ENCODE assay signal across 9 mouse cellular contexts in genomic region chr11:74725181-74725580, GRCm38 (mm10). TPM values are rescaled to one million over a fixed set of nuclear protein-coding genes. Genes with fewer than 3 reads are reported as not detected.
DNase-seq lines count a peak whose midpoint lies in the region; ATAC-seq lines count a peak whose summit lies in the region.
"Had no signal": no experiment of that assay in that cellular context is flagged by ENCODE, and none has a peak within 500 bp of the region (broad histone marks: within the 10 kb centered on the region; RNA-seq: fewer than 3 reads in every experiment).

No protein-coding gene starts in this region.

- 0 out of 2 replicates have a peak overlapping the region, but pooled peaks have one; percentile 5 for H3K27ac ChIP-seq in kidney, embryonic 16.5 days (ENCODE audit: low read length)
- H3K27ac ChIP-seq in liver, embryonic 13.5 days: no peak overlapping the region

- H3K9me3 ChIP-seq in kidney, embryonic 16.5 days (ENCODE audit: low read length): no peaks in the 10 kb centered on the region
- H3K9me3 ChIP-seq in liver, embryonic 13.5 days (replicated peaks): no peaks in the 10 kb centered on the region

- no peaks in the 10 kb centered on the region for H3K36me3 ChIP-seq in kidney, embryonic 16.5 days (ENCODE audit: insufficient read depth, low read length)
- H3K36me3 ChIP-seq in liver, embryonic 13.5 days: no peaks in the 10 kb centered on the region

- H3K4me2 ChIP-seq in kidney, embryonic 16.5 days (replicated peaks; ENCODE audit: low read depth, low read length): no peak overlapping the region
- peak overlapping the region; percentile 26 for H3K4me2 ChIP-seq in liver, embryonic 13.5 days

- H3K9ac ChIP-seq in kidney, embryonic 16.5 days (replicated peaks; ENCODE audit: low read length): peak overlapping the region; percentile 29; the same call in 1 of the 2 replicates
- H3K9ac ChIP-seq in liver, embryonic 13.5 days: peak overlapping the region; percentile 98

- no peak overlapping the region for H3K4me3 ChIP-seq in kidney, embryonic 16.5 days (ENCODE audit: low read length)
- H3K4me3 ChIP-seq in liver, embryonic 13.5 days (replicated peaks): no peak overlapping the region

- H3K4me1 ChIP-seq in kidney, embryonic 16.5 days (ENCODE audit: insufficient read depth, low read length): peaks cover 22% of the 10 kb centered on the region
- peaks cover 30% of the 10 kb centered on the region for H3K4me1 ChIP-seq in liver, embryonic 13.5 days (replicated peaks)

- H3K27me3 ChIP-seq in kidney, embryonic 16.5 days (ENCODE audit: insufficient read depth, low read length): no peaks in the 10 kb centered on the region
- H3K27me3 ChIP-seq in liver, embryonic 13.5 days: no peaks in the 10 kb centered on the region
- H3K27me3 ChIP-seq: Patski had no signal

- no peak for ATAC-seq in kidney, embryonic 16.5 days (ENCODE audit: low FRiP score, low TSS enrichment)
- ATAC-seq in liver, embryonic 13.5 days (ENCODE audit: low read depth): no peak

- WGBS in kidney, embryonic 16.5 days: 78% methylated on average over 5 of the region's 5 CpGs
- WGBS in liver, embryonic 13.5 days (ENCODE audit: insufficient replicate concordance): 78% methylated on average over 5 of the region's 5 CpGs

- DNase-seq in kidney, adult 11 months: no peak
- DNase-seq in adrenal gland, postnatal 36 days: peak; percentile 40 to 47
- DNase-seq in heart, adult 8-10 months (ENCODE audit: low spot score): peak; percentile 62
- DNase-seq in liver, embryonic 13.5 days: no peak
- no peak for DNase-seq in c-Kit-positive CD71-positive TER-119-positive erythroid progenitor cells, embryonic 14.5 days (ENCODE audit: low spot score)
- no peak for DNase-seq in left cerebral cortex, adult 9 months (ENCODE audit: low spot score in 2 of 2)
- no peak for DNase-seq in thymus, postnatal 4 days

RNA-seq across cellular contexts. Expression of gene Pafah1b1, which starts 0.7 kb away (rescaled TPM):
- polyA plus RNA-seq in kidney, embryonic 16.5 days (2015; fragmentation: Nextera tagmentation; extraction: Ambion mirVana): 34.4 and 36.9 TPM in 2 replicates
- 100 to 1,000 TPM; 190 to 203 TPM for total RNA-seq in adrenal gland, postnatal 36 days (2021)
- 100 to 1,000 TPM; 183 to 223 (median 209) TPM for total RNA-seq in heart, adult 8-10 months (2022)
- 38.9 and 49.9 TPM in 2 replicates for polyA plus RNA-seq in liver, embryonic 13.5 days (2015; fragmentation: Nextera tagmentation; extraction: Ambion mirVana)

RNA-seq across cellular contexts. Expression of gene Mettl16, which starts 45.4 kb away (rescaled TPM):
- 53.3 and 59.4 TPM in 2 replicates for polyA plus RNA-seq in kidney, embryonic 16.5 days (2015; fragmentation: Nextera tagmentation; extraction: Ambion mirVana)
- 10 to 100 TPM; 29.0 to 37.6 TPM for total RNA-seq in adrenal gland, postnatal 36 days (2021)
- total RNA-seq in heart, adult 8-10 months (2022): 10 to 100 TPM; 16.2 to 19.9 (median 17.3) TPM
- polyA plus RNA-seq in liver, embryonic 13.5 days (2015; fragmentation: Nextera tagmentation; extraction: Ambion mirVana): 34.8 and 40.3 TPM in 2 replicates

Comparison
In these comparisons a context has a peak if more than half of its experiments do, and no peak if none do; other contexts are left out.
1. DNase-seq: peak in adrenal gland, postnatal 36 days (2 of 2) and heart, adult 8-10 months (single experiment); none in kidney, adult 11 months (single experiment), liver, embryonic 13.5 days (single experiment), c-Kit-positive CD71-positive TER-119-positive erythroid progenitor cells, embryonic 14.5 days (single experiment), left cerebral cortex, adult 9 months (0 of 2) and thymus, postnatal 4 days (single experiment).